ENCODE assay signal across 13 mouse cellular contexts in genomic region chr7:96986795-96987445, GRCm38 (mm10). TPM values are rescaled to one million over a fixed set of nuclear protein-coding genes. Genes with fewer than 3 reads are reported as not detected.
DNase-seq lines count a peak whose midpoint lies in the region; ATAC-seq and TF ChIP-seq lines count a peak whose summit lies in the region.
"Had no signal": no experiment of that assay in that cellular context is flagged by ENCODE, and none has a peak within 500 bp of the region (broad histone marks: within the 10 kb centered on the region; RNA-seq: fewer than 3 reads in every experiment).

No protein-coding gene starts in this region.

- WGBS in heart, embryonic 10.5 days, result 49% methylated on average over 9 of the region's 9 CpGs
- 28% methylated on average over 9 of the region's 9 CpGs for WGBS in forebrain, embryonic 15.5 days
- 35% methylated on average over 9 of the region's 9 CpGs for WGBS in midbrain, embryonic 12.5 days
- WGBS in cerebellum, adult 2 months, result 47% methylated on average over 9 of the region's 9 CpGs

- TF ChIP-seq CTCF in cerebellum, adult 2 months (IDR thresholded peaks at IDR 0.05; ENCODE audit: borderline replicate concordance, insufficient read depth, low read depth, low read length), result no peak

- H3K9ac ChIP-seq in forebrain, embryonic 15.5 days (replicated peaks), result no peak overlapping the region
- H3K9ac ChIP-seq in midbrain, embryonic 12.5 days (replicated peaks), result no peak overlapping the region
- H3K9ac ChIP-seq: embryonic facial prominence, embryonic 12.5 days; limb, embryonic 13.5 days had no signal

- no peaks in the 10 kb centered on the region for H3K27me3 ChIP-seq in heart, embryonic 10.5 days (ENCODE audit: insufficient read depth, poor library complexity, severe bottlenecking)
- H3K27me3 ChIP-seq in forebrain, embryonic 15.5 days, result no peaks in the 10 kb centered on the region
- no peaks in the 10 kb centered on the region for H3K27me3 ChIP-seq in midbrain, embryonic 12.5 days
- H3K27me3 ChIP-seq in cerebellum, adult 2 months (ENCODE audit: control insufficient read depth, insufficient read depth, low read length), result no peaks in the 10 kb centered on the region
- H3K27me3 ChIP-seq: embryonic facial prominence, embryonic 12.5 days; limb, embryonic 13.5 days; Patski had no signal

- no peak overlapping the region for H3K4me3 ChIP-seq in heart, embryonic 10.5 days
- H3K4me3 ChIP-seq in forebrain, embryonic 15.5 days, result no peak overlapping the region
- no peak overlapping the region for H3K4me3 ChIP-seq in midbrain, embryonic 12.5 days
- H3K4me3 ChIP-seq in cerebellum, adult 2 months (replicated peaks; ENCODE audit: insufficient read depth, low read depth, low read length), result no peak overlapping the region
- H3K4me3 ChIP-seq: embryonic facial prominence, embryonic 12.5 days; limb, embryonic 13.5 days had no signal

- peak; percentile 64 for ATAC-seq in forebrain, embryonic 15.5 days (replicated peaks)
- ATAC-seq in midbrain, embryonic 12.5 days (ENCODE audit: low FRiP score, low read depth), result peak; percentile 32; the same call in 1 of the 2 replicates

- DNase-seq in heart, embryonic 10.5 days (ENCODE audit: low spot score), result no peak
- no peak for DNase-seq in heart, postnatal 10 days
- peak; percentile 27 for DNase-seq in R1 (ENCODE audit: low read depth, low spot score)
- DNase-seq in urinary bladder, postnatal 25 days (ENCODE audit: low spot score), result no peak
- DNase-seq in cerebellum, adult 11 months, result no peak
- DNase-seq in cerebellum, adult 2 months, result no peak
- DNase-seq: lung, postnatal 10 days had no signal

- no peak for TF ChIP-seq POLR2A in cerebellum, adult 2 months (IDR thresholded peaks at IDR 0.05; ENCODE audit: borderline replicate concordance, insufficient read depth, low read length)

- no peaks in the 10 kb centered on the region for H3K36me3 ChIP-seq in heart, embryonic 10.5 days
- H3K36me3 ChIP-seq in forebrain, embryonic 15.5 days, result no peaks in the 10 kb centered on the region
- no peaks in the 10 kb centered on the region for H3K36me3 ChIP-seq in midbrain, embryonic 12.5 days
- H3K36me3 ChIP-seq: embryonic facial prominence, embryonic 12.5 days had no signal

- no peak overlapping the region for H3K4me2 ChIP-seq in forebrain, embryonic 15.5 days (replicated peaks)
- peak overlapping the region; percentile 27; the same call in 1 of the 2 replicates for H3K4me2 ChIP-seq in midbrain, embryonic 12.5 days (replicated peaks)
- H3K4me2 ChIP-seq: embryonic facial prominence, embryonic 12.5 days; limb, embryonic 13.5 days had no signal

- H3K27ac ChIP-seq in heart, embryonic 10.5 days, result peak overlapping the region; percentile 56; the same call in 1 of the 2 replicates
- no peak overlapping the region for H3K27ac ChIP-seq in forebrain, embryonic 15.5 days (replicated peaks)
- H3K27ac ChIP-seq in midbrain, embryonic 12.5 days (replicated peaks), result no peak overlapping the region; the same call in 1 of the 2 replicates
- no peak overlapping the region for H3K27ac ChIP-seq in cerebellum, adult 2 months (ENCODE audit: insufficient read depth, low read length)
- H3K27ac ChIP-seq: embryonic facial prominence, embryonic 12.5 days; limb, embryonic 13.5 days; stomach, postnatal 0 days had no signal

- H3K9me3 ChIP-seq in heart, embryonic 10.5 days, result no peaks in the 10 kb centered on the region
- no peaks in the 10 kb centered on the region for H3K9me3 ChIP-seq in forebrain, embryonic 15.5 days
- no peaks in the 10 kb centered on the region for H3K9me3 ChIP-seq in midbrain, embryonic 12.5 days
- H3K9me3 ChIP-seq: embryonic facial prominence, embryonic 12.5 days; limb, embryonic 13.5 days had no signal

- peaks cover 36% of the 10 kb centered on the region for H3K4me1 ChIP-seq in heart, embryonic 10.5 days
- peaks cover 17% of the 10 kb centered on the region for H3K4me1 ChIP-seq in forebrain, embryonic 15.5 days
- peaks cover 34% of the 10 kb centered on the region for H3K4me1 ChIP-seq in midbrain, embryonic 12.5 days
- peaks cover 5% of the 10 kb centered on the region for H3K4me1 ChIP-seq in cerebellum, adult 2 months (ENCODE audit: control insufficient read depth, insufficient read depth, low read length)

- intact Hi-C loops in heart, postnatal 10 days (cut with DNase I), result no loop called here

RNA-seq across cellular contexts. Expression of gene Nars2, which starts 35.6 kb away (rescaled TPM):
- polyA plus RNA-seq in heart, embryonic 10.5 days (2016; fragmentation: Nextera tagmentation; extraction: Ambion mirVana), result 22.1 and 22.5 TPM in 2 replicates
- total RNA-seq in heart, postnatal 10 days (2021), result 10 to 100 TPM; 17.5 to 20.5 TPM
- 23.5 and 24.1 TPM in 2 replicates for polyA plus RNA-seq in forebrain, embryonic 15.5 days (2015; fragmentation: Nextera tagmentation; extraction: Ambion mirVana)
- 23.9 and 25.6 TPM in 2 replicates for polyA plus RNA-seq in midbrain, embryonic 12.5 days (2016; fragmentation: Nextera tagmentation; extraction: Ambion mirVana)
- polyA plus RNA-seq in cerebellum, adult 2 months (2012; rRNA removed), result 8.4 and 9.0 TPM in 2 replicates
